Mouse (Mus musculus) ES-E14 (cell line): Measurements from ENCODE around the gene Cyb561.

ENCODE experiments used
- CHD2 ChIP-seq: IDR thresholded peaks from 2 replicates; pipeline ENCODE4 v1.6.1; 2014; ENCODE audit warnings: mild to moderate bottlenecking, low read depth, low read length, inconsistent platforms
- HCFC1 ChIP-seq: IDR thresholded peaks from 2 replicates; pipeline ENCODE4 v1.6.1; 2012; ENCODE audit warnings: low read length, inconsistent platforms, borderline replicate concordance; ENCODE audit not compliant: insufficient read depth
- MAFK ChIP-seq: IDR thresholded peaks from 2 replicates; pipeline ENCODE4 v1.6.1; 2014; ENCODE audit warnings: mild to moderate bottlenecking, low read depth, low read length, inconsistent platforms; ENCODE audit not compliant: insufficient read depth
- ZC3H11A ChIP-seq: IDR thresholded peaks from 2 replicates; pipeline ENCODE4 v1.6.1; 2012; ENCODE audit warnings: low read depth, mild to moderate bottlenecking, inconsistent platforms, low read length, borderline replicate concordance

DNA sequence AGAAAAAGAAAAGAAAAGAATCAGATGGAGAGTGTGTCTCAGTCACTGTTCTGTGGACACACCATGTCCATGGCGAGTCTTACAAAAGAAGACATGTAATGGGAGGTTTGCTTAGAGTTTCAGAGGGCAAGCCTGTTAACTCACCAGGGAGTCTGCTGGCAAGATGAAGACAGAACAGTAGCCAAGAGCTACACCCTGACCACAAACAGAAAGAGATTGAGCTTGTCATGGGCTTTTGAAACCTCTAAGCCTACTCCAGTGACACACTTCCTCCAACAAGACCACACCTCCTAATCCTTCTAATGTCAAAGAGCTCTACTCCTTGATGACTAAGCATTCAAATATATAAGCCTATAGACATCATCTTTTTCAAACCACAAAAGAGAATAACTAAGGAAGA is 45.8 kb downstream of the Cyb561 start:
- TF ChIP-seq ZC3H11A (no peak), CHD2 (no peak), HCFC1 (no peak), MAFK (no peak)
